Mouse (Mus musculus) heart, embryonic 14.5 days (tissue): ENCODE data around the gene Rab25. TPM values are rescaled to one million over a fixed set of nuclear protein-coding genes. Genes with fewer than 3 reads are reported as not detected.

Source experiments
- ATAC-seq: fragments of 200-750 bp; cut with Nextera tagmentation; 2 replicates; pipeline ENCODE4 v1.8.0; 2017; ENCODE audit warnings: low read depth, moderate TSS enrichment; ENCODE audit not compliant: insufficient number of reproducible peaks, insufficient read depth, low FRiP score
- H3K27ac ChIP-seq, 2 experiments: fragments of 200-500 bp in 1 of 2; fragments of 300-500 bp in 1 of 2; sonication (generic) in 1 of 2; replicated peaks in 1 of 2; 2 replicates each; pipeline ENCODE4 v1.5.1; 2012 to 2014; ENCODE audit warnings: low read depth in 2 of 2, low read length in 2 of 2, control low read depth in 1 of 2, mild to moderate bottlenecking in 1 of 2, mixed read lengths in 1 of 2; ENCODE audit not compliant: control insufficient read depth in 1 of 2, insufficient read depth in 1 of 2
- H3K27me3 ChIP-seq: fragments of 300-500 bp; sonication (generic); 2 replicates; pipeline ENCODE4 v1.6.1; 2014; ENCODE audit warnings: mild to moderate bottlenecking, low read length, control low read depth; ENCODE audit not compliant: control insufficient read depth, insufficient read depth
- H3K36me3 ChIP-seq: fragments of 300-500 bp; sonication (generic); 2 replicates; pipeline ENCODE4 v1.6.1; 2014; ENCODE audit warnings: mild to moderate bottlenecking, control low read depth, low read length, mixed read lengths; ENCODE audit not compliant: control insufficient read depth, insufficient read depth
- H3K4me1 ChIP-seq, 2 experiments: fragments of 200-500 bp in 1 of 2; fragments of 300-500 bp in 1 of 2; sonication (generic) in 1 of 2; 2 replicates each; pipeline ENCODE4 v1.6.1; 2012 to 2014; ENCODE audit warnings: low read length in 2 of 2, control low read depth in 1 of 2, mixed read lengths in 1 of 2; ENCODE audit not compliant: control insufficient read depth in 2 of 2, insufficient read depth in 2 of 2
- H3K4me2 ChIP-seq: fragments of 300-500 bp; sonication (generic); 2 replicates; pipeline ENCODE4 v1.6.1; 2014; ENCODE audit warnings: mild to moderate bottlenecking, low read length
- H3K4me3 ChIP-seq, 2 experiments: fragments of 200-500 bp in 1 of 2; fragments of 300-500 bp in 1 of 2; sonication (generic) in 1 of 2; 2 replicates each; pipeline ENCODE4 v1.5.1; 2012 to 2014; ENCODE audit warnings: low read length in 2 of 2, mild to moderate bottlenecking in 2 of 2, control low read depth in 1 of 2, low read depth in 1 of 2, moderate library complexity in 1 of 2; ENCODE audit not compliant: control insufficient read depth in 1 of 2, insufficient read depth in 1 of 2
- H3K9ac ChIP-seq: fragments of 300-500 bp; sonication (generic); 2 replicates; pipeline ENCODE4 v1.6.1; 2014; ENCODE audit warnings: mild to moderate bottlenecking, low read length
- H3K9me3 ChIP-seq: fragments of 300-500 bp; sonication (generic); 2 replicates; pipeline ENCODE4 v1.6.1; 2016; ENCODE audit warnings: low read length, control low read depth; ENCODE audit not compliant: control insufficient read depth
- WGBS: fragments of 180-500 bp; shearing (Covaris S2); extraction: QIAGEN DNeasy Blood & Tissue Kit; methylation state at CpG from one replicate; pipeline ENCODE4 v1.1.7; 2014; 5-methylcytosine and 5-hydroxymethylcytosine counted together
- polyA plus RNA-seq: library from polyadenylated mRNA; unstranded; fragments of >200 nt; fragmentation: Nextera tagmentation; extraction: Ambion mirVana; gene quantifications from 2 replicates; pipeline ENCODE4 v1.2.1, GENCODE M21; 2014

Gene Rab25
- polyA plus RNA-seq, 1 experiment from 2014 or later = 0.30 TPM

GRCm38 (mm10) chr3:88572835-88573234 is 24.7 kb upstream of the Rab25 start:
- ATAC-seq = no peak
- H3K27ac ChIP-seq = no peak overlapping the region

GRCm38 (mm10) chr3:88571856-88572255 is 23.8 kb upstream of the Rab25 start:
- H3K9me3 ChIP-seq = no peaks in the 10 kb centered on the region
- no peak for ATAC-seq
- no peaks in the 10 kb centered on the region for H3K4me1 ChIP-seq
- H3K4me2 ChIP-seq = no peak overlapping the region
- no peak overlapping the region for H3K9ac ChIP-seq
- H3K27ac ChIP-seq = no peak overlapping the region
- no peak overlapping the region for H3K4me3 ChIP-seq
- no peaks in the 10 kb centered on the region for H3K27me3 ChIP-seq
- WGBS = 67% methylated on average over 1 of the region's 1 CpGs
- peaks cover 32% of the 10 kb centered on the region for H3K36me3 ChIP-seq

More at GRCm38 (mm10) chr3:88572835-88573234, 24.7 kb upstream of the Rab25 start:
- Histone ChIP-seq H3K9ac (no peak overlapping the region), H3K9me3 (no peaks in the 10 kb centered on the region), H3K4me3 (no peak overlapping the region), H3K4me1 (no peaks in the 10 kb centered on the region), H3K4me2 (no peak overlapping the region), H3K27me3 (no peaks in the 10 kb centered on the region), H3K36me3 (peaks cover 23% of the 10 kb centered on the region)
- WGBS = 66% methylated on average over 2 of the region's 2 CpGs

- Histone ChIP-seq H3K9ac (no peak overlapping the region), H3K4me1 (peaks cover 0 to 3% of the 10 kb centered on the region in 2 experiments; a peak in 2 of 4 replicates), H3K27ac (no peak overlapping the region), H3K27me3 (no peaks in the 10 kb centered on the region), H3K9me3 (no peaks in the 10 kb centered on the region), H3K4me2 (no peak overlapping the region), H3K4me3 (no peak overlapping the region), H3K36me3 (peaks cover 47% of the 10 kb centered on the region)
- no peak for ATAC-seq
- WGBS = 91% methylated on average over 10 of the region's 10 CpGs
Measured at GRCm38 (mm10) chr3:88570341-88570740, 22.2 kb upstream of the Rab25 start.

- H3K4me3 ChIP-seq = no peak overlapping the region
- WGBS = 92% methylated on average over 5 of the region's 5 CpGs
- no peak for ATAC-seq
Measured at GRCm38 (mm10) chr3:88569694-88570093, 21.6 kb upstream of the Rab25 start.

GRCm38 (mm10) chr3:88569093-88569492 is 21.0 kb upstream of the Rab25 start:
- WGBS = 92% methylated on average over 2 of the region's 2 CpGs
- no peaks in the 10 kb centered on the region for H3K9me3 ChIP-seq
- no peaks in the 10 kb centered on the region for H3K27me3 ChIP-seq
- no peak for ATAC-seq
- H3K27ac ChIP-seq = no peak overlapping the region
- no peak overlapping the region for H3K4me2 ChIP-seq
- peaks cover 60% of the 10 kb centered on the region for H3K36me3 ChIP-seq
- peaks cover 0 to 3% of the 10 kb centered on the region in 2 experiments; a peak in 2 of 4 replicates for H3K4me1 ChIP-seq
- no peak overlapping the region for H3K4me3 ChIP-seq
- H3K9ac ChIP-seq = no peak overlapping the region

More at GRCm38 (mm10) chr3:88569694-88570093, 21.6 kb upstream of the Rab25 start:
- peaks cover 0 to 3% of the 10 kb centered on the region in 2 experiments; a peak in 2 of 4 replicates for H3K4me1 ChIP-seq
- no peak overlapping the region for H3K9ac ChIP-seq
- no peaks in the 10 kb centered on the region for H3K9me3 ChIP-seq
- peaks cover 54% of the 10 kb centered on the region for H3K36me3 ChIP-seq
- no peak overlapping the region for H3K4me2 ChIP-seq
- no peaks in the 10 kb centered on the region for H3K27me3 ChIP-seq
- no peak overlapping the region for H3K27ac ChIP-seq

- no peak overlapping the region for H3K27ac ChIP-seq
- H3K4me3 ChIP-seq = no peak overlapping the region
- H3K9ac ChIP-seq = no peak overlapping the region
- no peaks in the 10 kb centered on the region for H3K27me3 ChIP-seq
- H3K36me3 ChIP-seq = peaks cover 65% of the 10 kb centered on the region
- peaks cover 0 to 3% of the 10 kb centered on the region in 2 experiments; a peak in 2 of 4 replicates for H3K4me1 ChIP-seq
- no peak for ATAC-seq
- H3K4me2 ChIP-seq = no peak overlapping the region
- 94% methylated on average over 2 of the region's 2 CpGs for WGBS
- H3K9me3 ChIP-seq = no peaks in the 10 kb centered on the region
Measured at GRCm38 (mm10) chr3:88568615-88569014, 20.5 kb upstream of the Rab25 start.

- Histone ChIP-seq H3K9ac (no peak overlapping the region), H3K4me2 (no peak overlapping the region), H3K4me1 (peaks cover 0 to 3% of the 10 kb centered on the region in 2 experiments; a peak in 2 of 4 replicates), H3K9me3 (no peaks in the 10 kb centered on the region), H3K27ac (no peak overlapping the region), H3K4me3 (no peak overlapping the region), H3K36me3 (peaks cover 72% of the 10 kb centered on the region), H3K27me3 (no peaks in the 10 kb centered on the region)
- ATAC-seq = no peak
- WGBS = 89% methylated on average over 6 of the region's 6 CpGs
Measured at GRCm38 (mm10) chr3:88567892-88568291, 19.8 kb upstream of the Rab25 start.

- Histone ChIP-seq H3K36me3 (peaks cover 85% of the 10 kb centered on the region), H3K4me2 (no peak overlapping the region), H3K4me3 (no peak overlapping the region), H3K9me3 (no peaks in the 10 kb centered on the region), H3K9ac (no peak overlapping the region), H3K27ac (peak overlapping the region; percentile 5 to 33; a peak in 1 of 4 replicates), H3K27me3 (no peaks in the 10 kb centered on the region), H3K4me1 (peaks cover 0 to 3% of the 10 kb centered on the region in 2 experiments; a peak in 2 of 4 replicates)
- 78% methylated on average over 4 of the region's 4 CpGs for WGBS
- ATAC-seq = no peak
Measured at GRCm38 (mm10) chr3:88566536-88567061, 18.5 kb upstream of the Rab25 start.
